Mouse (Mus musculus) bone marrow, adult 2 months (tissue): ENCODE measurements around the gene Etv6.

ENCODE experiments used
- CTCF ChIP-seq: fragments of 200-500 bp; IDR thresholded peaks from 2 replicates; pipeline ENCODE4 v1.5.1; 2011; ENCODE audit warnings: low read length, control low read depth; ENCODE audit not compliant: control insufficient read depth, insufficient read depth
- POLR2A ChIP-seq: fragments of 200-500 bp; IDR thresholded peaks from 2 replicates; pipeline ENCODE4 v1.6.1; 2011; ENCODE audit warnings: low read depth, mild to moderate bottlenecking, control low read depth, low read length, borderline replicate concordance; ENCODE audit not compliant: control insufficient read depth

DNA sequence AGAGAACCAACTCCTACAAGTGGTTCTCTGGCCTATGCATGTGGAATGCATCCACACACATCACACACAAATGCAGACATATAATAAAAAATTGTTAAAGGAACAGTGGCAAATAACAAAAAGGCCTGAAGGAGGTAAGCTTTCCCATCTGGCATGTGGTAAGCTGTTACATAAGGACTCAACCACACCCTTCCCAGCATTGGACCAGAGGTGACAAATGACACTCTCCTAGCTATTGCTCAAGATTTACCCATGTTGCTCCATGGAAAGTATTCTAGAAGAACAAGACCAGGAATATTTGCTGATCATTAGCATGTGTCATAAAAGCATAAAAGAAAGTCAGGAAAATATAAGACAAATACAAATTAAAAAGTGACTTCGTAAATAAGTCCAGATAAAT is 16.7 kb upstream of the Etv6 start:
- no peak for TF ChIP-seq CTCF
- TF ChIP-seq POLR2A: no peak
